Mouse (Mus musculus) Patski (cell line): ENCODE data around the gene Fam24a. TPM values are rescaled to one million over a fixed set of nuclear protein-coding genes. Genes with fewer than 3 reads are reported as not detected.

Source experiments
- ATAC-seq: fragments of 100-300 bp; one replicate; pipeline ENCODE4 v1.8.0; 2021
- CTCF ChIA-PET: fragments of 350-600 bp; sonication (Branson Sonifier 250); formaldehyde crosslinking; loops from one replicate; lab custom pipeline; 2022; ENCODE audit warnings: inconsistent platforms; lab: Charles Lee
- POLR2A ChIA-PET: fragments of 350-600 bp; sonication (Branson Sonifier 250); formaldehyde crosslinking; loops from one replicate; lab custom pipeline; 2022; ENCODE audit warnings: antibody characterized with exemption, inconsistent platforms; lab: Charles Lee
- DNase-seq: peaks from one replicate; pipeline ENCODE4 v3.0.0-alpha.2; 2011; ENCODE audit warnings: low read depth, low spot score
- H3K27me3 ChIP-seq: fragments of 371-371 bp; one replicate; pipeline ENCODE4 v1.5.1; 2021
- CTCF ChIP-seq: fragments of 100-300 bp; IDR thresholded peaks from one replicate; pipeline ENCODE4 v1.5.1; 2021
- in situ Hi-C: fragments of 300-500 bp; cut with MboI; formaldehyde crosslinking; loops from 3 replicates; pipeline ENCODE4 v1.11.1; 2018; ENCODE audit warnings: low pct_unique_long_range_greater_than_20kb, mixed read lengths
- polyA plus RNA-seq: library from polyadenylated mRNA; unstranded; gene quantifications from one replicate; pipeline ENCODE4 v1.2.3, GENCODE M21; 2021

Gene Fam24a
- not detected for polyA plus RNA-seq

DNA sequence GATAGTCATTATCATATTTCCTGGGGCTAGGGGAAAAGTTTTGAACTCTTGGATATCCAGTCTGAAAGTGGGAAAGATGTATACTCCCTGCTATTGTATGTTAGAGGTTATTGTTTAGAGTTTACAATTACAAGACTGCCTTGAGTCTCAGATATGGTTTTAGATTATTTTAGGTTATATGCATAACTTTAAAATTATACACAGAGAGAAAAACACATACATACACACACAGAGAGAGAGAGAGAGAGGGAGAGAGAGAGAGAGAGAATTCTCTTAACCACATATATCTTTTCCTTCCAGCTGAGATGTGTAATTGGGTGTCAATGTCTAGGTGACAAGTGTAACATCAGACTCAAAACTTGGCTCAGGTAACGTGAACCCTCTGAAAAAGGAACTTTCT, at the start of gene Fam24a:
TSS of gene Fam24a (plus strand) at position 301 of the 400 bp plus-strand sequence.
- POLR2A ChIA-PET: interaction anchor here (0.9 kb wide), 1 partner anchor 17 kb away, joined by 3 read pairs; no protein-coding TSS in a partner anchor
- TF ChIP-seq CTCF: no peak
- in situ Hi-C loops: no loop called here

GRCm38 (mm10) chr7:131297151-131297550, 36.5 kb upstream of the Fam24a start:
- ChIA-PET POLR2A (no interaction called here), CTCF (no interaction called here)
- DNase-seq (no peak), ATAC-seq (no peak)
- in situ Hi-C loops: no loop called here
- peaks cover 7% of the 10 kb centered on the region for H3K27me3 ChIP-seq
- no peak for TF ChIP-seq CTCF

More for the DNA sequence above, at the start of gene Fam24a:
- CTCF ChIA-PET: interaction anchor here (1.0 kb wide), 1 partner anchor 10 kb away, joined by 3 read pairs; no protein-coding TSS in a partner anchor
- ATAC-seq: no peak
- no peak for DNase-seq
- H3K27me3 ChIP-seq: no peaks in the 10 kb centered on the region

DNA sequence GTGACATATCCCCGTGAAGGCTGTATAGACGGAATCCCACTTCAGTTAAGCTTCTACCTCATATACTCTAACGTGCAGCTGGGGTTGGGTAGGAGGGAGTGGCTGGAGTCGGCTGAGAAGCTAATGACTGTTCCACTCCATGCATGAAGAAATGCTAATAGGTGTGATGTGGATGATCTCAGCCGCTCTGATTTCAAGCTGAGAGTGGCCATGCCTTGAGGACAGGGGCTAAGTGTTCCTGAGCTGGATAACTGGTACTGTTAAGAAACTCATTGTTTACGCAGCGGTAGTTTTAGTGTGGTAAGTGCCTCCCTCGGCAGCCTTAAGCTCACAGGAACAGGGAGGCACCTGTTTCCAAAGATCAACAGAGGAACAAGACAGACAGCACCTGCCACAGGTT, 30.3 kb upstream of the Fam24a start:
- in situ Hi-C loops: no loop called here
- ATAC-seq (no peak), DNase-seq (no peak)
- no peak for TF ChIP-seq CTCF
- ChIA-PET CTCF (no interaction called here), POLR2A (no interaction called here)
- H3K27me3 ChIP-seq: no peaks in the 10 kb centered on the region

DNA sequence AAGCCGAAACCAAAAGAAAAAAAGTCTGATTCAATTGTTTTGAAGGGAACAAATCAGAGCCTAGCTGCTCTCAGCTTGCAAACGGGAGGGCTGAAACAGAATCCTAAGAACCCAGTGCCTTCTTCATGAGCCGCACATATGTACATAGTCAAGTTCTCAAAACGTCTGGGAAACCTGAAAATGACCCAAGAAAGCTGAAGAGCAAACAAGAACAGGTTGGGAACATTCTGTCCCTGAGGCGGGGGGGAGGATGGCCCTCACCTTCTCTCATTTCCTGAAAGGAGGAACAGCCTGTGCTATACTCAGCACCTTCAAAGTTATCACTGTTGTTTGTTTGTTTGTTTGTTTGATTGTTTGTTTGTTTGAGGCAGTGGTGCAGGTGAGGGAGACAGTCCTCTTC, 26.9 kb upstream of the Fam24a start:
- CTCF ChIA-PET: no interaction called here
- in situ Hi-C loops: no loop called here

DNA sequence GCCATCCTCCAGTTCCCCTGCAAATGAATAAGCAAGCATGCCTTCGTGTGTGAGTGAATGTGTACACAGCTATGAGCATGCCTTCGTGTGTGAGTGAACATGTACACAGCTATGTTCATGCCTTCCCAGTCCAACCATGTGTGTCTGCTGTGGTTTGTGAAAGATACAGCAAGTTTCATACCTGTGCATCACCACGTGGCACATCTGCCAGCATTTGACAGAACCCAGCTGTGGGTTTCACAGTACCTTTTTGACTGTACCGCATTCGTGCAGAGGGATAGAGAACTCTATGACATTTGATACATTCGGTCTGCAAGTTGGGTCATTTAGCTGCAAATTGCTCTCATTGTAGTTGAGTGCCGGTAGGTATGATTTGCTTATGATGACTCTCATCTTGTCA, 19.2 kb upstream of the Fam24a start:
- DNase-seq (no peak), ATAC-seq (no peak)
- CTCF ChIA-PET: no interaction called here
- H3K27me3 ChIP-seq: no peaks in the 10 kb centered on the region
- in situ Hi-C loops: no loop called here
- POLR2A ChIA-PET: no interaction called here
- no peak for TF ChIP-seq CTCF

More for the DNA sequence above, 26.9 kb upstream of the Fam24a start:
- DNase-seq: no peak
- H3K27me3 ChIP-seq: no peaks in the 10 kb centered on the region
- no peak for TF ChIP-seq CTCF
- ATAC-seq: no peak
- POLR2A ChIA-PET: no interaction called here

DNA sequence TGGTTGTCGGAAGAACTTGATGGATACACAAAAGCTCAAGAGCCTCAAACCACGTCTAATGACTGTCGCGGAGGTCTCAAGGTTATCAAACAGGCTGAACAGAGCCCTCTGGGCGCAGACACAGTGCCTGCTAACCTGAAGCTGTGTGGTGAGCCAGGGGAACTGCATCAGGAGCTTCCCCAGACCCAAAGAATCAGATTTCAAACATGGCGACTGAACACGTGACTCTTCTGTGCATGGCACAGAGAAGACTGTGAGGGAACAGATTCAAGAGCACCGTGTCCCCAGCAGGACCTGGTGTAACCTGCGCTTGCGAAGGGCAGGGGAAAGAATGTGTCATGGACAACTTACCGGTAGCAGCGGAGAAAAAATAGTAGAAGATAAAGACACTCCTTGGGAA, 16.1 kb upstream of the Fam24a start:
- in situ Hi-C loops: no loop called here
- ATAC-seq: no peak
- no peak for TF ChIP-seq CTCF
- H3K27me3 ChIP-seq: no peaks in the 10 kb centered on the region
- ChIA-PET POLR2A (no interaction called here), CTCF (no interaction called here)
- no peak for DNase-seq

DNA sequence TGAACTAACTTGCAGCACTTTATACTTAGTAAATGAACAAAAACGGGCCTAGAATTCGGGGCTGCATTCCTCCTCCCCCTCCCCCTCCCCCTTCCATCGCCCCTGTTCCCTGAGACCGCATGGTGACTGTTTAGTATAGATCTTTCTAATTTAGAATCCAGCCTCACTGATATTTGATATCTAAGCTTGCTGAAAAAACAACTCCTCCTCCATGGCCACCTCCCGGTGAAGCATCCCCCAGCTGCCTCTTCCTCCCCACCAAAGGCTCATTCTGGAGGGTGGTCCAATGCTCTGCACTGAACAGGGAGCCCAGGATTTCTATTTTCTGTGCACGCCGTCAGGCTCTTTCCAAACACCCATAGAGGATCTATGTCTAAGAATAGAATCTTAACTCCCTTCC, 15.3 kb upstream of the Fam24a start:
- DNase-seq: no peak
- CTCF ChIA-PET: no interaction called here
- POLR2A ChIA-PET: interaction anchor here (0.6 kb wide), 1 partner anchor 11 kb away, joined by 3 read pairs; the partner anchor contains the start of gene Fam24b
- in situ Hi-C loops: no loop called here
- no peaks in the 10 kb centered on the region for H3K27me3 ChIP-seq
- no peak for ATAC-seq
- TF ChIP-seq CTCF: no peak

DNA sequence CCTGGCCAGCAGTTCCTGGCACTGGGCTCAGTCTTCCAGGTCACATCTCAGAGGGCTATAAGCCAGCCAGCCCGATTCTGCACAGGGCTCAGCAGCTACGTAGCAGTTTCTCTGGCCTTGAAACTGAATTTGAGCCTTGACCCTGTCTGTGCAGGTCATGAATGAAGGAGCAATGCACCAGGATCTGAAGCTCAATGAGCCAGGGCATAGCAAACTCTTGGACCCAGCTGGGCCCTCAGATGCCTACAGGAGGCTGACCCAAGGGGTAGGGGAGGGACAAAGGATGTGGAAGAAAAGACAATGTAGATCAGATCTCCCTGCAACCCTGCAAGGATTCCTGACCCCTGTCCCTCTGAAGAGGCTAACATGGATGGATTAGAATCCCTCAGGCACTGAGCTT, 11.5 kb upstream of the Fam24a start, which contains the start of gene Cuzd1:
TSS of gene Cuzd1 (minus strand) at position 101 of the 400 bp plus-strand sequence.
- in situ Hi-C loops: no loop called here

DNA sequence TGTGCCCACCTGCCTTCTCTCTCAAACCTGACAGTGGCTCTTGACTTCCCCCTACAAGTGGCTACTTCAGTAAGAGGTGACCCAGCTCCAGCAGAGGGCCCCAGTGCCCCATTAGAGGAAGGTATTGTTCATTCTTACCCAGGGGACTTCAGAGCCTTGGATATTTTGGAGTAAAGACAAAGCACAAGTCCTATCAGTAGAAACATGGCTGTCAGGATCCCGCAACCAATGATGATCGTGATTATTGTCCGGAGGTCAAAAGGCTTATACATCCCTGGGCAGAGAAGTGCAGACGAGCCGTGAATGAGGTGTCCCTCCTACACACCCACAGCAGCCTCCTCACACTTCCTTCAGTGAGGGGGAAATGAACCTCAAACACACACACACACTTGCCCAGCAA, 6.6 kb upstream of the Fam24a start:
- in situ Hi-C loops: no loop called here

More for the DNA sequence above, 11.5 kb upstream of the Fam24a start, which contains the start of gene Cuzd1:
- TF ChIP-seq CTCF: no peak
- no peaks in the 10 kb centered on the region for H3K27me3 ChIP-seq
- no peak for ATAC-seq
- CTCF ChIA-PET: interaction anchor here (1.8 kb wide), 1 partner anchor 19 kb away, joined by 4 read pairs; no protein-coding TSS in a partner anchor
- POLR2A ChIA-PET: no interaction called here
- DNase-seq: no peak

DNA sequence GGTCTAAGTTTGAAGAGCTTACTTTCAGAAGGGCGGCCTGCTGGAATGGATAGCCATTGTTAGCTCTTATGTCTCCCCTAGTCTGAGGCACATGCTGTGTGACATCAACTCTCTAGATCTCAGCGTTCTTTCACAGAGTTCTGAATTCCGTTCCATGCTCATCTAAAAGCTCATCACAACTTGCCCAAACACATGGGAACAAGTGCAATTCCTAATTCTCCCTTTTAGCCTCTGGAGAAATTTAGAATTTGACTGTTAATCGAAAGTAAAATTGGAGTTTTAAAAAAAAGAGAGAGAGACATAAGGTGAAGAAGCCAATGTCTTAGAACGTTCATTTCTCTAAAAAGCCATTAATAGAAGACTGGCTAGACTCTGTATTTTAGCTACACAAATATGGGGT, 4.2 kb upstream of the Fam24a start, which contains the start of gene Fam24b:
TSS of gene Fam24b (minus strand) at position 101 of the 400 bp plus-strand sequence.
- CTCF ChIA-PET: interaction anchor here (1.9 kb wide), 1 partner anchor 17 kb away, joined by 6 read pairs; no protein-coding TSS in a partner anchor
- no peak for ATAC-seq

More for the DNA sequence above, 6.6 kb upstream of the Fam24a start:
- ChIA-PET CTCF (no interaction called here), POLR2A (no interaction called here)
- ATAC-seq (no peak), DNase-seq (no peak)
- H3K27me3 ChIP-seq: no peaks in the 10 kb centered on the region
- no peak for TF ChIP-seq CTCF

DNA sequence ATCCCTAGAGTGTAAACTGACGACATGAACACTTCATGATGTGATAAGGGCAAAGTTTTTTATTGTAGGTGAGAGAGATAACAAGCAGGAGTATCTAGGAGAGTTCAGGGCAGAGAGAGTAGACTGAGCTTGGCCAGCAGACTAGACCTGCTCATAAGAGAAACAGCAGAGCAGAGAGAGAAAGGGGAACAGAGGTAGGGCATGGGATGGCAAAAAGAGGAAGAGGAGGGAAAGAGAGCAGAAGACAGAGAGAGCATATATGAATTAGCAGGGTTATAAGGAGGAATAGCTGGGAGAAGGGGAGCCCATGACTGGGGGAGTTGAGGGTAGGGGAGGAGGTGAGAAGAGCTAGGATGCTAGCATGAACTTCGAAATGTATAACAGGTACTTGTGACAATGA, 2.0 kb upstream of the Fam24a start:
- TF ChIP-seq CTCF: no peak
- ChIA-PET CTCF (no interaction called here), POLR2A (interaction anchor here (0.9 kb wide), 1 partner anchor 9 kb away, joined by 3 read pairs; no protein-coding TSS in a partner anchor)
- in situ Hi-C loops: no loop called here
- DNase-seq (no peak), ATAC-seq (no peak)
- H3K27me3 ChIP-seq: no peaks in the 10 kb centered on the region

More for the DNA sequence above, 4.2 kb upstream of the Fam24a start, which contains the start of gene Fam24b:
- no peaks in the 10 kb centered on the region for H3K27me3 ChIP-seq
- no peak for TF ChIP-seq CTCF
- POLR2A ChIA-PET: interaction anchor here (0.7 kb wide), 1 partner anchor 11 kb away, joined by 3 read pairs; no protein-coding TSS in a partner anchor
- in situ Hi-C loops: no loop called here
- DNase-seq: no peak
